Mouse (Mus musculus) kidney, postnatal 0 days (tissue): ENCODE measurements around the gene Glce. TPM values are rescaled to one million over a fixed set of nuclear protein-coding genes. Genes with fewer than 3 reads are reported as not detected.

Source experiments
- ATAC-seq: fragments of 200-750 bp; cut with Nextera tagmentation; replicated peaks from 2 replicates; pipeline ENCODE4 v1.8.0; 2017; ENCODE audit warnings: low read depth, moderate number of reproducible peaks, moderate TSS enrichment, moderate library complexity; ENCODE audit not compliant: low FRiP score
- DNase-seq: peaks from one replicate; pipeline ENCODE4 v3.0.0-alpha.2; 2016; ENCODE audit warnings: low spot score
- H3K27ac ChIP-seq: fragments of 300-500 bp; sonication (generic); 2 replicates; pipeline ENCODE4 v1.5.1; 2014; ENCODE audit warnings: mild to moderate bottlenecking
- H3K27me3 ChIP-seq: fragments of 300-500 bp; sonication (generic); 2 replicates; pipeline ENCODE4 v1.6.1; 2014; ENCODE audit warnings: low read length, mixed read lengths; ENCODE audit not compliant: insufficient read depth
- H3K36me3 ChIP-seq: fragments of 300-500 bp; sonication (generic); 2 replicates; pipeline ENCODE4 v1.6.1; 2014; ENCODE audit warnings: low read length, mixed read lengths; ENCODE audit not compliant: insufficient read depth
- H3K4me1 ChIP-seq: fragments of 300-500 bp; sonication (generic); replicated peaks from 2 replicates; pipeline ENCODE4 v1.6.1; 2014; ENCODE audit warnings: antibody characterized with exemption, low read length, mixed read lengths; ENCODE audit not compliant: insufficient read depth
- H3K4me2 ChIP-seq: fragments of 300-500 bp; sonication (generic); 2 replicates; pipeline ENCODE4 v1.6.1; 2014; ENCODE audit warnings: mild to moderate bottlenecking, low read length, moderate library complexity, mixed read lengths
- H3K4me3 ChIP-seq: fragments of 300-500 bp; sonication (generic); replicated peaks from 2 replicates; pipeline ENCODE4 v1.5.1; 2014; ENCODE audit warnings: low read depth, low read length
- H3K9ac ChIP-seq: fragments of 300-500 bp; sonication (generic); 2 replicates; pipeline ENCODE4 v1.6.1; 2014; ENCODE audit warnings: low read depth, low read length
- H3K9me3 ChIP-seq: fragments of 300-500 bp; sonication (generic); replicated peaks from 2 replicates; pipeline ENCODE4 v1.6.1; 2016; ENCODE audit warnings: low read length, inconsistent platforms, mixed read lengths
- CTCF ChIP-seq: IDR thresholded peaks from 2 replicates; pipeline ENCODE4 v1.5.1; 2016; ENCODE audit warnings: antibody characterized with exemption, low read depth, mild to moderate bottlenecking, moderate library complexity
- WGBS: fragments of 180-500 bp; shearing (Covaris S2); extraction: QIAGEN DNeasy Blood & Tissue Kit; methylation state at CpG from one replicate; pipeline ENCODE4 v1.1.7; 2014; 5-methylcytosine and 5-hydroxymethylcytosine counted together
- polyA plus RNA-seq: library from polyadenylated mRNA; unstranded; fragments of >200 nt; fragmentation: Nextera tagmentation; extraction: Ambion mirVana; gene quantifications from 2 replicates; pipeline ENCODE4 v1.2.1, GENCODE M21; 2015

Glce gene
- 14.4 and 15.7 TPM in 2 replicates for polyA plus RNA-seq

DNA sequence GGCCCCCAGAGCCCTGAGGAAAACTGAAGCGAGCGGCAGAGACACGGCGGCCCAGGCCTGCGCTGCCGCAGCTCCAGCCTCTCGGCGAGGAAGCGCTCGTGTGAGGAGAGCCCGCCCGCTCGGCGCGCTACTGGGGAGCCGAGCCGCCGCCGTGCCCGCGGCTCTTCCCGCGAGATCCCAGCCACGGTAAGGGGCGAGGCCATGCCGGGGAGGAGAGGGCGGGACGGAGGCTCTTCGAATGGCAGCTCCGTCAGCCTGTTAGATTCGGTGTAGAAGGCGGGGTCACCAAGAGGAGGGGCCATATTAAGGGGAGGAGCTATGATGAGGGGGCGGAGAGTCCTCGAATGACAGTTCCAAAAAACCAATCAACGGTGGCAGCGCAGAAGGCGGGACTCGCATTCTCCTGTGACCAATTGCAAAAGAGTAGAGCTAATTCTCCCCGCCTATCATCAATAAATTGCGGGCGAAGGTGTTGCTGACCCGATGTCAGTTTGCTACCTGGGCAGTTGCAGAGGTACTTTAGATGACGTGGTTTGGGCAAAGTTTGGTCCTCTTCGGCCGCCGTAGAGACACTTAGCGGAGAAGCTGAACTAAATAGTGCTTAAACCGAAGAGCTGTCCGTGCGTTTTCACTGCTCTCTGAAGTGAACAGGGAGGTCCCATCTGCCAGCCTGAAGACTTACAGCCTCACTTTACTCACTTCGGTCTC lies at the start of gene Glce:
TSS of gene Glce (minus strand) at position 148 of the 708 bp plus-strand sequence.
- no peaks in the 10 kb centered on the region for H3K9me3 ChIP-seq
- no peaks in the 10 kb centered on the region for H3K36me3 ChIP-seq
- peak within 1 kb of the TSS; percentile 89 for H3K4me3 ChIP-seq
- WGBS, result under 1% methylated on average over 50 of the region's 51 CpGs
- peak within 1 kb of the TSS; percentile 92 for H3K9ac ChIP-seq
- TF ChIP-seq CTCF, result no peak
- ATAC-seq (peak; percentile 99), DNase-seq (peak; percentile 97)
- peak within 1 kb of the TSS; percentile 89 for H3K27ac ChIP-seq
- peak within 1 kb of the TSS; percentile 99 for H3K4me2 ChIP-seq
- no peaks in the 10 kb centered on the region for H3K27me3 ChIP-seq
- no peaks in the 10 kb centered on the region for H3K4me1 ChIP-seq

DNA sequence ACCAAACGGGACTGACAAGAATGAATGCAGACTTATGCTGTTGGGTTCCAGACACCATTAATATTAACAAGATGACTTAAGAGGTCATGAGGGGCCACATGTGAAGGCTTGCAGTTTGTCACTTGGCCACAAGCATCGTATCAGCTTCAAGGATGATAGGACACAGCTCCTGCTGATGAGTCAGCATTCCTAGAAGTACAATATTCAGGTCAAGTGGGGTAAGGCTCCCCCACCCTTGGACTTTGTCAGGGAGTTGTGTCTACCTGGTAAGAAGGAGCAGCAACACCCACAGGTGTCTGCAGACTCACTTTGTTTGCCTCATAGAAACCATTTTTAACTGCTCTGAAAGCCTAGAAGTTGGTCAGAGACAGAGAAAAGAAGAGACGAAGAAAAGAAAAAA lies 49.8 kb upstream of the Glce start:
- H3K4me2 ChIP-seq, result no peak overlapping the region
- H3K27me3 ChIP-seq, result no peaks in the 10 kb centered on the region
- WGBS, result 67% methylated on average over 3 of the region's 3 CpGs
- DNase-seq, result no peak
- H3K4me1 ChIP-seq, result no peaks in the 10 kb centered on the region
- H3K9ac ChIP-seq, result no peak overlapping the region
- H3K36me3 ChIP-seq, result no peaks in the 10 kb centered on the region
- no peaks in the 10 kb centered on the region for H3K9me3 ChIP-seq
- H3K4me3 ChIP-seq, result no peak overlapping the region
- TF ChIP-seq CTCF, result no peak
- H3K27ac ChIP-seq, result no peak overlapping the region
- no peak for ATAC-seq

DNA sequence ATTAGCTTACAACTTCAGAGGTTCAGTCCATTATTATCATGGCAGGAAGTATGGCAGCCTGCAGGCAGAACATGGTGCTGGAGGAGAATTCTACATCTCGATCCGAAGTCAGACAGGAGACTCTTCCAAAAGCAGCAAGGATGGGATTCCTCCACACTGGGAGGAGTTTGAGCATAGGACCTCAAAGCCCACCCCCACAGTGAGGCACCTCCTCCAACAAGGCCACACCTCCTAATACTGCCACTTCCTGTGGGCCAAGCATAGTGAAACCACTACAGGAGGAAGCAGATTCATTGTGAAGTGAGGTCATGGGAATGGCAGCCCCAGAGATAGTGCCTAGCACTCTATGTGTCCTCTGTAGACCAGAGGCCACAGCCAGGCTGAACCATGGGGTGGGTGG lies 48.5 kb upstream of the Glce start:
- Histone ChIP-seq H3K9me3 (no peaks in the 10 kb centered on the region), H3K4me2 (no peak overlapping the region), H3K4me1 (no peaks in the 10 kb centered on the region), H3K36me3 (no peaks in the 10 kb centered on the region), H3K27ac (no peak overlapping the region), H3K9ac (no peak overlapping the region), H3K27me3 (no peaks in the 10 kb centered on the region), H3K4me3 (no peak overlapping the region)
- no peak for TF ChIP-seq CTCF
- ATAC-seq, result no peak
- whole genome bisulfite sequencing, result 84% methylated on average over 2 of the region's 2 CpGs
- no peak for DNase-seq

DNA sequence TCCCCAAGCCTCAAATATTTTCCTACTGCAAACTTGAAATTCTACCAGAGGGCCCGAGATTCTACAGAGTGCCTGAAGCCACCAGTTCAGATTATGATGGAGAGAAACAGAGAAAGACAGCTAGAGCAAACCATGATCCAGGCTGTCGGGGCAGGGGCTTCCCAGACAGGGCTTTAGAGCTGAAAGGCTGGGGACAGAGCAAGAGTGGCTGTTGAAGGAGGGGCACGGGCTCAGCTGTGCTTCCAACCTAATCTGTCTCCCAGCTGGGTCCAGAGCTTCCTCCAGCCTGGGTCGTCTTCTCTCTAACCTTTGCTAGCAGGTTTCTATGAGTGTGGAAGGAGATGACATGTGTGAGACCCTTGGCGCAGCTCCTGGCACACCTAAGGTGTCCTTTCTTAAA lies 44.2 kb upstream of the Glce start:
- Histone ChIP-seq H3K9me3 (no peaks in the 10 kb centered on the region), H3K27ac (no peak overlapping the region), H3K36me3 (no peaks in the 10 kb centered on the region), H3K4me1 (no peaks in the 10 kb centered on the region), H3K9ac (no peak overlapping the region), H3K4me3 (no peak overlapping the region), H3K27me3 (no peaks in the 10 kb centered on the region), H3K4me2 (no peak overlapping the region)
- 55% methylated on average over 5 of the region's 5 CpGs for WGBS
- DNase-seq (no peak), ATAC-seq (no peak)
- TF ChIP-seq CTCF, result no peak

DNA sequence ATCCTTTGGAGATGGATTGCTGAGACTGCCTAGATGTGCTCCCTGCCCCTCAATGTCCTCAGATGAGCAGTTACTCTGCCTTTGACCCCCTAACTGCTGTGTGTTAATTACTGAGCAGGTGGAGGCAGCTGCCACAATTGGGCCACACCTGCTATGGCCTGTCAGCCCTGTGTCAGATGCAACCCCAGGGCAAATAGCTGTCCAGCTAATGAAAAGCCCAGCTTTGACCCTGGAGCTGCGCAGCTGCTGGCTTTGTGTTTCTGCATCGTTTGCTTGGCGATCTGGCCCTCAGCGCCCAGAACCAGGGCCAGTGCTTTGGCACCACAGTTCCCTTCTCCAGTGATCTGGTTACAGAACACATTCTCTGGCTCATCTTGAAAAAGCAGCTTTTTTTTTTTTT lies 43.7 kb upstream of the Glce start:
- H3K27me3 ChIP-seq, result no peaks in the 10 kb centered on the region
- no peak for DNase-seq
- H3K36me3 ChIP-seq, result no peaks in the 10 kb centered on the region
- H3K4me3 ChIP-seq, result no peak overlapping the region
- no peak overlapping the region for H3K4me2 ChIP-seq
- no peaks in the 10 kb centered on the region for H3K4me1 ChIP-seq
- H3K9me3 ChIP-seq, result no peaks in the 10 kb centered on the region
- 35% methylated on average over 4 of the region's 4 CpGs for WGBS
- no peak for TF ChIP-seq CTCF
- ATAC-seq, result no peak
- H3K27ac ChIP-seq, result no peak overlapping the region
- H3K9ac ChIP-seq, result no peak overlapping the region

DNA sequence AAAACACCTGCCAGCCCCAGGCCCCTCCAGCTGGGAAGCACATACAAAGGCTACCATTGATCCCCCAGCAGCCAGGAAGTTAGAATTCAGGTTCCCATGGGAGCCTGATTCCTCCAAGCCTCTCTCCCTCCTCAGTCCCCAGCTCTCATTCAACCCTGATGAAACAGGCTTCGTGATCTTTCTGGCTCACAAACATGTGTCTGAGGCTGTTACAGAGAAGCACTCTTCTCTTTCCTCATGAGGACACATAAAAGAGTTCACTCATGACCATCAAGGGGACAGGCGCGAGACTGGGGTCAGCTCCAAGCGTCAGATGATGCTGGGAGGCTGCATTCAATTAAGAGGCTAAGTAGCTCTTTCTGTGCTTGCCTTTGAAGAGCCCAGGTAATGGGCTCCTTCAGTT lies 40.4 kb upstream of the Glce start:
- DNase-seq, result no peak
- no peaks in the 10 kb centered on the region for H3K9me3 ChIP-seq

More for the DNA sequence above, 40.4 kb upstream of the Glce start:
- WGBS, result 47% methylated on average over 4 of the region's 4 CpGs
- ATAC-seq, result no peak
- Histone ChIP-seq H3K27me3 (no peaks in the 10 kb centered on the region), H3K4me3 (no peak overlapping the region), H3K9ac (no peak overlapping the region), H3K27ac (no peak overlapping the region), H3K4me1 (0 out of 2 replicates have a peak, but pooled peaks cover 3% of the 10 kb centered on the region), H3K36me3 (no peaks in the 10 kb centered on the region), H3K4me2 (no peak overlapping the region)
- no peak for TF ChIP-seq CTCF
